Mouse (Mus musculus) liver, adult 2 months (tissue): ENCODE measurements around the gene Igf1r.

Experiments
- CTCF ChIP-seq: fragments of 200-500 bp; IDR thresholded peaks from 2 replicates; pipeline ENCODE4 v1.5.1; 2011; ENCODE audit warnings: low read depth, low read length, control low read depth
- POLR2A ChIP-seq: fragments of 200-500 bp; IDR thresholded peaks from 2 replicates; pipeline ENCODE4 v1.6.1; 2011; ENCODE audit warnings: low read length, control low read depth; ENCODE audit not compliant: insufficient read depth; ENCODE audit errors: extremely low read depth

DNA sequence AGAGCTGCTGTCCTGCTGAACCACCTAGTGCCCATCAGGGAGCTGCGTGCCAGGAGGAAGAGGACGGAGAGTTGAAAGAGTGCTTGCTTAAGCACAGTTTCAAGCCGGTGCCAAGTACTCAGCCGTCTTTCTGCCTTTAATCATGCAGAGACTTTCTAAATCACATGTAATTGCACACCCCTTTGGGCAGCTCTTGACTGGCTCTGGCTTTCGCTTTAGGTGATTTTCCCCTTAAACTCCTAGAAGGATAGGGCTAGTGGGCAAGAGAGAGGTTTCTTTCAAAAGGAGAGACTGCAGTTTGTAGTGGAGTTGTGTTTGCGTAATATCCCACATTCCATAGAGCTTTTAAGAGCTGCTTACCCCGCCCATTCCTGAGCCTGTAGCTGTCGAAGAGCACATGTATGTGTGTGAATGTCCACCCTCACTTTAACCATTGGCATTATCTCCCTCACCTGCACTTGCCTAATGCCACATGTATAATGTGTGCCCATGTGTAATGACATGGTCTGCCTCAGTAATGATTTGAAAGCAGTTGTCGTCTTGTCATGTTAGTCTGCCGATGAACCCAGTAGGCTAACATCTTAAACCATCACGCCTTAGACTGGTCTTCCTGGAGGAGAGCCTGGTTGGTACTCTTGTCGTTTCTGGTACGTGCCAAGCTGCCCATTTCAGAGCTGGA lies 109.7 kb downstream of the Igf1r start:
- TF ChIP-seq POLR2A (no peak), CTCF (no peak)
